Mouse (Mus musculus): Measurements from ENCODE around the gene Capn11. TPM values are rescaled to one million over a fixed set of nuclear protein-coding genes. Genes with fewer than 3 reads are reported as not detected.
"Not testable (repeated sequence)": the region's sequence is repeated elsewhere in the genome, so short reads cannot be mapped to it uniquely, and the experiment has no call there.

Capn11 gene
- polyA plus RNA-seq, 1 experiment, result not detected

DNA sequence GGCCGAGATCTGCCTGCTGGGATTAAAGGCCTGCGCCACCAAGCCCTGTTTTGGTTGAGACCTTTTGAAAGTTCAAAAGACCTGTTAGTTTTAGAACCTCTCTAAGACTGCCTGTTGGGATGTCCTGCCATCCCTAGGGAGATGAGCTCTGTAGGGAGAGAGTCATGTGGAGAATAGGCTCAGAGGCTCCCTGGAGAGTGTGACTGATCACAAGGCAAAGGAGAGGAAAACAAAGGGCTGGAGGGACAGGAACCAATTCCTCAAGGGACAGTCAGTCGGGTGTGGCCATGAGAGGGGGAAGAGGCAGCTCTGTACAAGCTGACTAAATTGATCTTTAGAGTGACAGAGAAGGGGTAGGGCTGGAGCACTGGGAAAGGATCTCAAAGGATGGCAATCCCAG lies 31.0 kb downstream of the Capn11 start:
- H3K4me3 ChIP-seq (ENCODE audit: insufficient read depth, low read depth, low read length), result no peak overlapping the region
- WGBS, result 55% methylated on average over 3 of the region's 3 CpGs
- H3K27ac ChIP-seq (ENCODE audit: insufficient read depth, low read depth, low read length), result no peak overlapping the region
- H3K4me1 ChIP-seq (ENCODE audit: control insufficient read depth, insufficient read depth, low read length), result peaks cover 16% of the 10 kb centered on the region
- TF ChIP-seq POLR2A (IDR thresholded peaks at IDR 0.05; ENCODE audit: insufficient read depth, low read depth, low read length), result no peak
- TF ChIP-seq CTCF (IDR thresholded peaks at IDR 0.05; ENCODE audit: insufficient read depth, low read depth, low read length), result no peak

DNA sequence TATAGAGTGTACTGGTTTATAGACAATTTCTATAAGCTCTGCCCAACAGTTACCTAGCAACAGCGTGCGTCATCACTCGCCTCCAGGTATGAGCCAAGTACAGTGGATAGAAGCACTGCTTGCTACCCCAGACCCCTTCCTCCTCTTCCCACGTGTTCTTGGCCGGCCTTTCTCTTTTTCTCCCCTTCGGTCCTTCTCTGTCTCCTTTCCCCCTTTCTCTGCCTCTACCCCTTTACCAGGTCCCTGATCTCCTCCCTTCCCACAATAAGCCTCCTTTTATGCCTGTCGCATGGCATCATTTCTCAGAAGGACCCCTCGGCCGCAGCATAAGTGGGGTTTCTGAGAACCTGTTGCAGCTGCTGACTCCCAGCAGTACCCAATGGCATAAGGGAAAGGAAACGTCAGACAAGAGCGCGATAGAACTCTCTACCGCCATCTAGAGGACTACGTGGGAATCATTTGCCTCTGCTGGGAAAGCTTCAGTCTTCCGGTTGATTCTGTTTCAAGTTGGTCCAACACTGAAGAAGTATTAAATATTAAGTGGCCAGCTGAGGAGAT lies 32.5 kb downstream of the Capn11 start:
- H3K4me3 ChIP-seq (ENCODE audit: insufficient read depth, low read depth, low read length), result peak overlapping the region; percentile 12
- H3K4me1 ChIP-seq (ENCODE audit: control insufficient read depth, insufficient read depth, low read length), result peaks cover 16% of the 10 kb centered on the region
- TF ChIP-seq CTCF (IDR thresholded peaks at IDR 0.05; ENCODE audit: insufficient read depth, low read depth, low read length) (no peak), POLR2A (IDR thresholded peaks at IDR 0.05; ENCODE audit: insufficient read depth, low read depth, low read length) (no peak)
- 16% methylated on average over 15 of the region's 15 CpGs for WGBS
- no peak overlapping the region for H3K27ac ChIP-seq (ENCODE audit: insufficient read depth, low read depth, low read length)

DNA sequence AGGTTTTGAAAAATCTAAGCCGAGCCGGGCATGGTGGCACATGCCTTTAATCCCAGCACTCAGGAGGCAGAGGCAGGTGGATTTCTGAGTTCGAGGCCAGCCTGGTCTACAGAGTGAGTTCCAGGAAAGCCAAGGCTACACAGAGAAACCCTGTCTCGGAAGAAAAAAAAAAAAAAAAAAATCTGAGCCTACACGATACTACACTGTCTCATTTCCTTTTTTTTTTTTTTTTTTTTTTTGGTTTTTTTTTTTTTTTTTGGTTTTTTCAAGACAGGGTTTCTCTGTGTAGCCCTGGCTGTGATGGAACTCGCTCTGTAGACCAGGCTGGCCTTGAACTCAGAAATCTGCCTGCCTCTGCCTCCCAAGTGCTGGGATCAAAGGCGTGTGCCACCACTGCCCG lies 35.7 kb downstream of the Capn11 start:
- not testable (repeated sequence) for H3K27ac ChIP-seq (ENCODE audit: insufficient read depth, low read depth, low read length); H3K4me3 ChIP-seq (ENCODE audit: insufficient read depth, low read depth, low read length); H3K4me1 ChIP-seq (ENCODE audit: control insufficient read depth, insufficient read depth, low read length)
- WGBS, result 97% methylated on average over 8 of the region's 8 CpGs

DNA sequence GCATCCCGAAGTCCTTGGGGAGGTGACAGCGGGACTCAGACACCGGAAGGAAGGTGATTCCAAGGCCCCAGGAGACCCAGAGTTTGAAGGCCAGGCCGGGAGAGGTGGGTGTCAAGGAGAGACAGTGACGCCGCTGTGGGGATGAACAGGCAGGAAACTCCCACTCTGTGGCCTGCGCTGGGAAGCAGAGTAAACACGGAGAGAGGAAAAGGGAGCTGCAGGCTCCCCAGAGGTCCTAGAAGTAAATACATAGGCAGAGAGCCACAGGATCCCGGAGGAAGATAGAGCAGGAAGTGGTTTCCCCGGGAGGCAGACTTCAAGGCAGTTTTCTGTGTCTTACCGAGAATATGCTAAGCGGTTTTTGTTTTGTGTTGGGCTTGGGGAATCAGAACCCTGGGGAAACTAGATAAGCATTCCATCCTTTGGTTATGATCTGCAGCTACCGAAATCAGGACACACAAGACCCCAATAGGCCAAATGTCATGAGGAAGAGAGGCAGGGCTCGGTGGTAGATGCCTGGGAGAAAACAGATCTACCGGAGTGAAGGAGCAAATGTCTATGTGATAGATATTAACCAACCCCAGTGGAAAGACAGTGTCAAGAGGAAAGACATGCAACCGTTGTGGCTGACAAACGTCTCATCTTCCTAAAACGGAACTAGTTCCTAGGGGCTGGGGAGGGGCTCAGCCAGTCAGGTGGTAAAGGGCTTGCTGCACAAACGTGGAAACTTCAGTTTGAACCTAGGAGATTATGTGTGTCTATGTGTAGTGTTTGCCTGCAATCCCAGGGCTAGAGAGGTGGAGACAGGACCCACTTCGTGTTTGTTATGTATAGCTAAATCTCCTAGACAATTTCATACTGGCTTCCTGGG lies 39.5 kb downstream of the Capn11 start:
- Histone ChIP-seq H3K27ac (ENCODE audit: insufficient read depth, low read depth, low read length) (no peak overlapping the region; the same call in 1 of the 2 replicates), H3K4me3 (ENCODE audit: insufficient read depth, low read depth, low read length) (no peak overlapping the region), H3K4me1 (ENCODE audit: control insufficient read depth, insufficient read depth, low read length) (0 out of 2 replicates have a peak, but pooled peaks cover 4% of the 10 kb centered on the region)
- TF ChIP-seq POLR2A (IDR thresholded peaks at IDR 0.05; ENCODE audit: insufficient read depth, low read depth, low read length) (no peak), CTCF (IDR thresholded peaks at IDR 0.05; ENCODE audit: insufficient read depth, low read depth, low read length) (no peak)
- WGBS, result 46% methylated on average over 20 of the region's 20 CpGs

DNA sequence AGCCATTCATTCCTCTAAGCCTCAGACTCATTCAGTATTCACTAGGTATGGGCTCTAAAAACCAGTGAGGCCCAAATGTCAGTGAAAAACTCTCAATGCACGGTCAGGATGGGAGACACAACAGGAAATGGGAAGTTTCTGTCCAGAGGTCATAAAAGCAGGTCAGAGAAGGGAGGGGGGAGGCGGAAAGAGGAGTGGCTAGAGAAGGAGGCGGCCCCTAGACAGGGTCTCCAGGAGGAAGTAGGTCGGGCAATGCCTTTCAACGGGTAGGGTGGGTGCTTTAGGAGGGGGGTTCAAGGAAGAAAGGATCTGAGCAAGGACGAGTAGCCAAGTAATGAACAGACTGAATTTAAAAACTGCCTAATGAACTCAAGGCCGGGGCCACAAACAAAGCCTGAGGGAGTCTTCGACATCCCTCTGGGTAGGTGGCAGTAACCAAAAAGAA lies 40.2 kb downstream of the Capn11 start:
- TF ChIP-seq POLR2A (IDR thresholded peaks at IDR 0.05; ENCODE audit: insufficient read depth, low read depth, low read length), result no peak
- TF ChIP-seq CTCF (IDR thresholded peaks at IDR 0.05; ENCODE audit: insufficient read depth, low read depth, low read length), result no peak
- H3K4me3 ChIP-seq (ENCODE audit: insufficient read depth, low read depth, low read length), result no peak overlapping the region
- H3K4me1 ChIP-seq (ENCODE audit: control insufficient read depth, insufficient read depth, low read length), result 0 out of 2 replicates have a peak, but pooled peaks cover 4% of the 10 kb centered on the region
- WGBS, result 49% methylated on average over 8 of the region's 8 CpGs
- H3K27ac ChIP-seq (ENCODE audit: insufficient read depth, low read depth, low read length), result no peak overlapping the region; the same call in 1 of the 2 replicates

DNA sequence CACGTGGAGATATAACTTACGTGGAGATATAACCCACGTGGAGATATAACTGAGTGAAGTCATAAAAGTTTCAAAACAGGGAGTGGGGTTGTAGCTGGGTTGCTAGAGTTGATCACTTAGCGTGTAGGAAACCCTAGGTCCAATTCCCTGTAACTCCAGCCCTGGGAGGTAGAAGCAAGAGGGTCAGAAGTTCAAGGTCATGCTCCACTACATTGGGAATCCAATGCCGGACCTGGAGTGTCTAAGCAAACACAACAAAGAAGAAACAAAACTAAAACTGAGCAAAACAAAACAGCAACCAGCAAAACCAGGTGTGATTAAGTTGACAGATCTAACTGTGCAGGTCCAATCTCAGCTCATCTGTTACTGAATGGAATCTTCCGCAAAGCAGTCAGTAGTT lies 41.5 kb downstream of the Capn11 start:
- Histone ChIP-seq H3K4me1 (ENCODE audit: control insufficient read depth, insufficient read depth, low read length) (0 out of 2 replicates have a peak, but pooled peaks cover 4% of the 10 kb centered on the region), H3K27ac (ENCODE audit: insufficient read depth, low read depth, low read length) (no peak overlapping the region), H3K4me3 (ENCODE audit: insufficient read depth, low read depth, low read length) (no peak overlapping the region)
- no peak for TF ChIP-seq CTCF (IDR thresholded peaks at IDR 0.05; ENCODE audit: insufficient read depth, low read depth, low read length)
- no peak for TF ChIP-seq POLR2A (IDR thresholded peaks at IDR 0.05; ENCODE audit: insufficient read depth, low read depth, low read length)
- WGBS, result 93% methylated on average over 6 of the region's 6 CpGs

DNA sequence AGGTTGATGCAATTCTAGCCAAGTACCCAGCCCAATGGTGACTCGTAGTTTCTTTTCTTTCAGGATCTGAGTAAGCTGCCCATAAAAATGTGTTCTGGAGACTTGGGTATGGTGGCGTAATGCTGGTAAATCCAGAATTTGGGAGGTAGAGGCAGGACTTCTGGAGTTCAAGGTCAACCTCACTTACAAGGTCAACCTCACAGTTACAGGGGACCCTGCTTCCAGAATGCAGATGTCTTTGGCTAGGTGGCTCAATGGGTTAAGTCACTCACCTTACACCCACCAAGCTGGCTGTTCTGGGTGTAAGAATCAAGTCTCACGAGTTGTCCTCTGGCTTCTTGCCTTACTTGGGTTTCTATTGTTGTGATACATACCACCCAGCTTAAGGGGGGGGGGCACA lies 42.4 kb downstream of the Capn11 start:
- TF ChIP-seq POLR2A (IDR thresholded peaks at IDR 0.05; ENCODE audit: insufficient read depth, low read depth, low read length), result no peak
- no peak for TF ChIP-seq CTCF (IDR thresholded peaks at IDR 0.05; ENCODE audit: insufficient read depth, low read depth, low read length)
- WGBS, result 88% methylated on average over 3 of the region's 3 CpGs
- no peak overlapping the region for H3K27ac ChIP-seq (ENCODE audit: insufficient read depth, low read depth, low read length)
- 0 out of 2 replicates have a peak, but pooled peaks cover 4% of the 10 kb centered on the region for H3K4me1 ChIP-seq (ENCODE audit: control insufficient read depth, insufficient read depth, low read length)
- no peak overlapping the region for H3K4me3 ChIP-seq (ENCODE audit: insufficient read depth, low read depth, low read length)

DNA sequence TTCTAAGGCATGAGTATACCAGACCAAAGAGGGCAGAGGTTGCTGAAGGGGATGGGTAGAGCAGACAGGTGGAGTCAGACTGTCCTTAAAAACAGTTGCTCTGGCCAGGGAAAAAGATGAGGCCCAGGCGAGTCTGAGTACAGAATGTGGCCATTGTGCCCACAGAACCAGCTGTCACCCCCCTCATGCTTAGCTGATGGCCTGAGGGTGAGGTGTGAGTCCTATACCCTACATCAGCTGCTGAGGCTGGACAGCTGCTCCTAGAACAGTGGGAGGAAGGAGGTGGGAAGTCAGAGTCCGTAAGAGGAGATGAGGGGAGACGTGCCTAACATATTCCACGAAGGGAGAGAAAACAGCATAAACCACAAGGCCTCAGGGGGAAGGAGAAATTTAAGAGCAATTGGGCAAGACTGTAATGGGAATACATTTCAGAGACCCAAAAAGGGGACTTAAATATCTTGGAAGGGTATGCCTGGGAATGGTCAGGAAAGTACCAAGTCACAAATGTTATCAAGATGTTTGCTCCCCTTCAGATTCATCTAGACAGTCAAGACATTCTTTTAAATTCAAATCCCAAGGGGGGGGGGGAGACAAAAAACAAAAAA lies 43.0 kb downstream of the Capn11 start:
- TF ChIP-seq POLR2A (IDR thresholded peaks at IDR 0.05; ENCODE audit: insufficient read depth, low read depth, low read length), result no peak
- no peak overlapping the region for H3K27ac ChIP-seq (ENCODE audit: insufficient read depth, low read depth, low read length)
- 78% methylated on average over 4 of the region's 4 CpGs for WGBS
- H3K4me3 ChIP-seq (ENCODE audit: insufficient read depth, low read depth, low read length), result no peak overlapping the region
- 0 out of 2 replicates have a peak, but pooled peaks cover 4% of the 10 kb centered on the region for H3K4me1 ChIP-seq (ENCODE audit: control insufficient read depth, insufficient read depth, low read length)

DNA sequence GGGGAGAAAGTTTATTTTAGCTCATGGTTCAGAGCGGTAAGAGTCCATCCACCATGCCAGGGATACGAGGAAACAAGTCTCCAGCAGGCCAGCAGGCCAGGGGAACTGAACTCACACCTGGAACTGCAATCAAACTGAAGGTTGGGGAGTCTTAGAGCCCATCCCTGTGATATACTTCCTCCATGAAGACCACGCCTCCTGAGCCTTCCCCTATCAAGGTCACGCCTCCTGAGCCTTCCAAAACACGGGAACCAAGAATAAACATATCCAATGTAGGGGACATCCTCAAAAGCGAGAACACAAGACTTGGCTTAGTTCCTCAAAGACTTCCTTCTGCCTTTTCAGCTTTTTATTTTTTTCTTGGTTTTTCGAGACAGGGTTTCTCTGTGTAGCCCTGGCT lies 46.2 kb downstream of the Capn11 start:
- 90% methylated on average over 7 of the region's 7 CpGs for whole genome bisulfite sequencing
- Histone ChIP-seq H3K4me1 (ENCODE audit: control insufficient read depth, insufficient read depth, low read length) (no peaks in the 10 kb centered on the region), H3K4me3 (ENCODE audit: insufficient read depth, low read depth, low read length) (no peak overlapping the region), H3K27ac (ENCODE audit: insufficient read depth, low read depth, low read length) (no peak overlapping the region)
- TF ChIP-seq CTCF (IDR thresholded peaks at IDR 0.05; ENCODE audit: insufficient read depth, low read depth, low read length) (no peak), POLR2A (IDR thresholded peaks at IDR 0.05; ENCODE audit: insufficient read depth, low read depth, low read length) (no peak)

Measured in olfactory bulb, adult 2 months (tissue).